Mouse (Mus musculus) heart, adult 2 months (tissue): ENCODE results near the gene Tsg101.

Experiments
- CTCF ChIP-seq: fragments of 200-600 bp; IDR thresholded peaks from 2 replicates; pipeline ENCODE4 v1.8.1; 2022; ENCODE audit warnings: antibody characterized with exemption, mild to moderate bottlenecking, moderate library complexity
- POLR2A ChIP-seq: fragments of 200-500 bp; IDR thresholded peaks from 2 replicates; pipeline ENCODE4 v1.6.1; 2011; ENCODE audit warnings: mild to moderate bottlenecking, low read depth, low read length, control low read depth; ENCODE audit not compliant: insufficient read depth

- TF ChIP-seq CTCF: no peak
- TF ChIP-seq POLR2A: no peak
These were observed 78.8 kb downstream of the Tsg101 start, which contains the start of gene Ldha for GRCm38 (mm10) chr7:46840787-46841525.
